Mouse (Mus musculus): ENCODE data around the gene Edrf1. TPM values are rescaled to one million over a fixed set of nuclear protein-coding genes. Genes with fewer than 3 reads are reported as not detected.

Edrf1 gene
- total and polyA plus RNA-seq, 2 experiments: 8.0 to 18.7 TPM

GRCm38 (mm10) chr7:133662467-133662866 is 25.1 kb downstream of the Edrf1 start:
- no peak for TF ChIP-seq CTCF (IDR thresholded peaks at IDR 0.05; ENCODE audit: low read depth, low read length)
- TF ChIP-seq POLR2A (IDR thresholded peaks at IDR 0.05; ENCODE audit: extremely low read depth, insufficient read depth, low read length): no peak

GRCm38 (mm10) chr7:133669071-133669470 is 31.7 kb downstream of the Edrf1 start:
- TF ChIP-seq CTCF (IDR thresholded peaks at IDR 0.05; ENCODE audit: low read depth, low read length): no peak
- no peak for TF ChIP-seq POLR2A (IDR thresholded peaks at IDR 0.05; ENCODE audit: extremely low read depth, insufficient read depth, low read length)
- Histone ChIP-seq H3K36me3 (ENCODE audit: control insufficient read depth, insufficient read depth, low read length) (peaks cover 78% of the 10 kb centered on the region), H3K9ac (ENCODE audit: low read depth, low read length) (no peak overlapping the region), H3K27ac (replicated peaks; ENCODE audit: insufficient read depth, low read depth, low read length) (no peak overlapping the region), H3K27me3 (ENCODE audit: control insufficient read depth, insufficient read depth, low read length) (no peaks in the 10 kb centered on the region), H3K79me2 (ENCODE audit: control insufficient read depth, insufficient read depth, low read length) (no peaks in the 10 kb centered on the region), H3K4me3 (ENCODE audit: insufficient read depth, low read depth, low read length) (no peak overlapping the region), H3K4me1 (ENCODE audit: control insufficient read depth, insufficient read depth, low read length) (no peaks in the 10 kb centered on the region)
- DNase-seq (ENCODE audit: extremely low read depth, low read depth, low spot score): peak; percentile 25
- 100% methylated on average over 1 of the region's 1 CpGs for WGBS

More at GRCm38 (mm10) chr7:133662467-133662866, 25.1 kb downstream of the Edrf1 start:
- H3K79me2 ChIP-seq (ENCODE audit: control insufficient read depth, insufficient read depth, low read length): no peaks in the 10 kb centered on the region
- no peak overlapping the region for H3K27ac ChIP-seq (replicated peaks; ENCODE audit: insufficient read depth, low read depth, low read length)
- H3K36me3 ChIP-seq (ENCODE audit: control insufficient read depth, insufficient read depth, low read length): peaks cover 88% of the 10 kb centered on the region
- WGBS: 93% methylated on average over 1 of the region's 1 CpGs
- no peaks in the 10 kb centered on the region for H3K4me1 ChIP-seq (ENCODE audit: control insufficient read depth, insufficient read depth, low read length)
- H3K9ac ChIP-seq (ENCODE audit: low read depth, low read length): no peak overlapping the region
- no peak for DNase-seq (ENCODE audit: extremely low read depth, low read depth, low spot score)
- H3K27me3 ChIP-seq (ENCODE audit: control insufficient read depth, insufficient read depth, low read length): no peaks in the 10 kb centered on the region
- H3K4me3 ChIP-seq (ENCODE audit: insufficient read depth, low read depth, low read length): no peak overlapping the region

- Histone ChIP-seq H3K36me3 (ENCODE audit: control insufficient read depth, insufficient read depth, low read length) (peaks cover 74% of the 10 kb centered on the region), H3K27ac (replicated peaks; ENCODE audit: insufficient read depth, low read depth, low read length) (no peak overlapping the region), H3K27me3 (ENCODE audit: control insufficient read depth, insufficient read depth, low read length) (no peaks in the 10 kb centered on the region), H3K4me1 (ENCODE audit: control insufficient read depth, insufficient read depth, low read length) (no peaks in the 10 kb centered on the region), H3K79me2 (ENCODE audit: control insufficient read depth, insufficient read depth, low read length) (no peaks in the 10 kb centered on the region), H3K4me3 (ENCODE audit: insufficient read depth, low read depth, low read length) (no peak overlapping the region), H3K9ac (ENCODE audit: low read depth, low read length) (no peak overlapping the region)
- WGBS: 86% methylated on average over 9 of the region's 9 CpGs
- TF ChIP-seq CTCF (IDR thresholded peaks at IDR 0.05; ENCODE audit: low read depth, low read length) (no peak), POLR2A (IDR thresholded peaks at IDR 0.05; ENCODE audit: extremely low read depth, insufficient read depth, low read length) (no peak)
- DNase-seq (ENCODE audit: extremely low read depth, low read depth, low spot score): no peak
Observed at GRCm38 (mm10) chr7:133669946-133670345, 32.6 kb downstream of the Edrf1 start.

DNA sequence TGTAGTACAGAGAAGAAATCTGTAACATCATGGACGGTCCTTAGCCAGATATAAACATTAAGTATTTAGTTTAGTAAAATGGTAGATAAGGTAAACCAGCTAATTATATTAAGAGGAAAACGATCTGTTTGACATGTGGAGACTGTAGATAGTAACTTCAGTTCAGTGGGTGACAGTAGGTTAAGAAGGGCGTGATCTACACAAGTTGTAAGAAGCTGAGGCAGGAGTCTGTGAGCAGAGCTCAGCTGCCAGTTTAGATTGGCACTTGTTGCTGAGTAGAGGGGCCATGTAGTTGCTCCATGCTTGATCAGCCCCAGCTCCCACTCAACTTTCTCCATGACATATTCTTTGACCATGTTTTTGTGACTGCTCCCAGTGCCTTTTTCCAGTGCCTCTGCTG is 33.5 kb downstream of the Edrf1 start:
- Histone ChIP-seq H3K27me3 (ENCODE audit: control insufficient read depth, insufficient read depth, low read length) (no peaks in the 10 kb centered on the region), H3K4me3 (ENCODE audit: insufficient read depth, low read depth, low read length) (no peak overlapping the region), H3K9ac (ENCODE audit: low read depth, low read length) (no peak overlapping the region), H3K36me3 (ENCODE audit: control insufficient read depth, insufficient read depth, low read length) (peaks cover 65% of the 10 kb centered on the region), H3K4me1 (ENCODE audit: control insufficient read depth, insufficient read depth, low read length) (no peaks in the 10 kb centered on the region), H3K79me2 (ENCODE audit: control insufficient read depth, insufficient read depth, low read length) (no peaks in the 10 kb centered on the region), H3K27ac (replicated peaks; ENCODE audit: insufficient read depth, low read depth, low read length) (no peak overlapping the region)
- DNase-seq (ENCODE audit: extremely low read depth, low read depth, low spot score): no peak
- TF ChIP-seq POLR2A (IDR thresholded peaks at IDR 0.05; ENCODE audit: extremely low read depth, insufficient read depth, low read length) (no peak), CTCF (IDR thresholded peaks at IDR 0.05; ENCODE audit: low read depth, low read length) (no peak)
- WGBS: 94% methylated on average over 3 of the region's 3 CpGs

DNA sequence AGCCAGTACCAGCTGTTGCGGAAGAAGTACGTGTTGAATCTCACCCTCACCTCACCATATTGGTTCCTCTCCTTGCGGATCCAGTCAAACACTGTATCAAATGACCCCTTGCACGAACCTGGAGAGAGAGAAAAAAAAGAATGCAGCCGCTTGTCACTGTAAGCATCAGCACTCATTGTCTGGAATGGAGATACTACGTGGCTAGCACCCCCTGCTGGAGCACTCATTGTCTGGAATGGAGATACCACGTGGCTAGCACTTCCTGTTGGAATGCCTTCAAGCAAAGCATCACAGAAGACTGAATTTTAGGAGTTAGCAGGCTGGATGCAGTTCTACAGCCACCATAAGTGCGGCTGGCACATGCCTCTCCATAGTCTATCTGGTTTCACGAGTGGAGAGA is 38.7 kb downstream of the Edrf1 start:
- H3K27me3 ChIP-seq (ENCODE audit: control insufficient read depth, insufficient read depth, low read length): no peaks in the 10 kb centered on the region
- H3K36me3 ChIP-seq (ENCODE audit: control insufficient read depth, insufficient read depth, low read length): peaks cover 26% of the 10 kb centered on the region
- no peak for DNase-seq (ENCODE audit: extremely low read depth, low read depth, low spot score)
- TF ChIP-seq POLR2A (IDR thresholded peaks at IDR 0.05; ENCODE audit: extremely low read depth, insufficient read depth, low read length): no peak
- peak; percentile 19; the same call in 1 of the 2 replicates for TF ChIP-seq CTCF (IDR thresholded peaks at IDR 0.05; ENCODE audit: low read depth, low read length)
- no peak overlapping the region for H3K9ac ChIP-seq (ENCODE audit: low read depth, low read length)
- no peaks in the 10 kb centered on the region for H3K4me1 ChIP-seq (ENCODE audit: control insufficient read depth, insufficient read depth, low read length)
- WGBS: 77% methylated on average over 9 of the region's 9 CpGs
- no peaks in the 10 kb centered on the region for H3K79me2 ChIP-seq (ENCODE audit: control insufficient read depth, insufficient read depth, low read length)
- no peak overlapping the region for H3K4me3 ChIP-seq (ENCODE audit: insufficient read depth, low read depth, low read length)
- no peak overlapping the region for H3K27ac ChIP-seq (replicated peaks; ENCODE audit: insufficient read depth, low read depth, low read length)

- TF ChIP-seq CTCF (IDR thresholded peaks at IDR 0.05; ENCODE audit: low read depth, low read length) (no peak), POLR2A (IDR thresholded peaks at IDR 0.05; ENCODE audit: extremely low read depth, insufficient read depth, low read length) (no peak)
- 96% methylated on average over 8 of the region's 8 CpGs for WGBS
- no peak overlapping the region for H3K4me3 ChIP-seq (ENCODE audit: insufficient read depth, low read depth, low read length)
Observed at GRCm38 (mm10) chr7:133678716-133679115, 41.4 kb downstream of the Edrf1 start.

More at GRCm38 (mm10) chr7:133678716-133679115, 41.4 kb downstream of the Edrf1 start:
- H3K36me3 ChIP-seq (ENCODE audit: control insufficient read depth, insufficient read depth, low read length): peaks cover 6% of the 10 kb centered on the region; the same call in 1 of the 2 replicates
- no peaks in the 10 kb centered on the region for H3K4me1 ChIP-seq (ENCODE audit: control insufficient read depth, insufficient read depth, low read length)
- DNase-seq (ENCODE audit: extremely low read depth, low read depth, low spot score): no peak
- no peaks in the 10 kb centered on the region for H3K27me3 ChIP-seq (ENCODE audit: control insufficient read depth, insufficient read depth, low read length)
- no peak overlapping the region for H3K9ac ChIP-seq (ENCODE audit: low read depth, low read length)
- H3K27ac ChIP-seq (replicated peaks; ENCODE audit: insufficient read depth, low read depth, low read length): no peak overlapping the region
- H3K79me2 ChIP-seq (ENCODE audit: control insufficient read depth, insufficient read depth, low read length): no peaks in the 10 kb centered on the region

Measured in liver, adult 2 months (tissue).